Mouse (Mus musculus) bone marrow macrophage, adult 2 months (primary cell): ENCODE measurements around the gene Dact3. TPM values are rescaled to one million over a fixed set of nuclear protein-coding genes. Genes with fewer than 3 reads are reported as not detected.

Source experiments
- H3K27ac ChIP-seq: 2 replicates; pipeline ENCODE4 v1.5.1; 2012; ENCODE audit warnings: low read depth, low read length; ENCODE audit not compliant: insufficient read depth
- H3K4me1 ChIP-seq: 2 replicates; pipeline ENCODE4 v1.6.1; 2012; ENCODE audit warnings: low read length; ENCODE audit not compliant: control insufficient read depth, insufficient read depth
- H3K4me3 ChIP-seq: 2 replicates; pipeline ENCODE4 v1.5.1; 2012; ENCODE audit warnings: mild to moderate bottlenecking, low read length, moderate library complexity; ENCODE audit not compliant: insufficient read depth
- CTCF ChIP-seq: IDR thresholded peaks from 2 replicates; pipeline ENCODE4 v1.5.1; 2012; ENCODE audit warnings: low read depth, mild to moderate bottlenecking, low read length, moderate library complexity
- POLR2A ChIP-seq: IDR thresholded peaks from 2 replicates; pipeline ENCODE4 v1.6.1; 2012; ENCODE audit warnings: mild to moderate bottlenecking, low read depth, low read length, borderline replicate concordance
- polyA plus RNA-seq: library from polyadenylated mRNA; stranded (reverse); fragments of >200 nt; gene quantifications from 2 replicates; pipeline ENCODE4 v1.2.4, GENCODE M21; 2012; ENCODE audit not compliant: missing spikeins, insufficient read depth, insufficient read length

The Dact3 gene
- polyA plus RNA-seq, 1 experiment: 1.3 TPM

DNA sequence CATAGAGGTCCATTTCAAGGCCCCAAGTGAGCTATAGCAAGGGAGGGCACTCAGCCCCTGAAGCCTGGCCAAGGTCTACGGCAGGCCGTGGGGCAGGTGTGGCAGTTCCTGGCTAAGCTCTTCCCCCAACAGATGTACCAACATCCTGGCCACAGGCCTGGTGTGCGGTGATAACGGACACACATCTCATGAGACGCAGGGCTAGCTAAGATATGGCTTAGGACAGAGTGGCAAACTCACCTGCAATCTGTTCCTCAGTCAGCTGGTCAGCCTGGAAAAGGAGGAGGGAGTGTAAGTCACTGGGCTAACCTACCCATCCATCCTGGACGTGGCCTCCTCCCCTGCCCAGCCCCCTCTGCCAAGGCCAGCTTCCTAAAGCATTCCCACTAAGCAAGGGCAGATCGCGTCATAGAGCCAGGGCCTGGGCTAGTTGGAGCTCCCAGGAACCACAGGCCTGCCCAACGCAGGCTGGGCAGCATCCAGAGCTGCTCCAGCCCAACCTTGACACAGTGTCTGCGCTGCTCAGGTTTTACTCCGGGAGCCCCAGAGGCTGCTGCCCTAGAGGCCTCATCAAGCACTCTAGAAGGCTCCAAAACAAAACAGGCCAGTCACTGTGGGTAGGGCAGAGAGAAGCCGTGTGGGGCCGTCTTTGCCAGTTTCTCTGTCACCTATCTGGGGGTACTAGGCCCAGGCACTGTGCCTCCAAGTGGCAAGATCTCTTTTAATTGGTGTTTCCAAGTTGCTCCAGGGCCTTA, 44.5 kb downstream of the Dact3 start:
- H3K4me3 ChIP-seq: no peak overlapping the region
- H3K4me1 ChIP-seq: peaks cover 5% of the 10 kb centered on the region; the same call in 1 of the 2 replicates
- no peak overlapping the region for H3K27ac ChIP-seq
- no peak for TF ChIP-seq CTCF
- no peak for TF ChIP-seq POLR2A

DNA sequence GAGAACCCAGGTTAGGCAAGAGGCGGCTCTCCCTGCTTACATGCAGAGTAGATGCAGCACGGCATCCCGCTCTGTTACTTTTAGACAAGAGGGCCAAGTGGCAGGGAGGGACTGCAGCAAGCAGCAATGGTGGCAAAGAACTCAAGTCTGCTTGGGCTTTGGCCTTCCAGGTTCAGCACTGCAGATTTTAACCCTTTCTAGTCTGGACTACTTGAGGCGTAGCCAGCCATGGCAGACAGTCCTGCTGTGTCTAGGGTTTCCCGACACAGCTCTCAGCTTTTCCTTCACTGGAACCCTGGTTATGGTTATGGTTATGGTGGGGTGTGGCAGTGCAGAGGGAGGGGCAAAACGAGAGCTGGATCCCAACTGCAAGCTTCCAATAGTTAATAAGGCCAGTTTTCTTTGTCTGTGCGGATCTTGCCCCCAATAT, 45.0 kb downstream of the Dact3 start:
- Histone ChIP-seq H3K4me3 (no peak overlapping the region), H3K27ac (no peak overlapping the region), H3K4me1 (peaks cover 7% of the 10 kb centered on the region; the same call in 1 of the 2 replicates)
- TF ChIP-seq POLR2A (no peak), CTCF (no peak)

DNA sequence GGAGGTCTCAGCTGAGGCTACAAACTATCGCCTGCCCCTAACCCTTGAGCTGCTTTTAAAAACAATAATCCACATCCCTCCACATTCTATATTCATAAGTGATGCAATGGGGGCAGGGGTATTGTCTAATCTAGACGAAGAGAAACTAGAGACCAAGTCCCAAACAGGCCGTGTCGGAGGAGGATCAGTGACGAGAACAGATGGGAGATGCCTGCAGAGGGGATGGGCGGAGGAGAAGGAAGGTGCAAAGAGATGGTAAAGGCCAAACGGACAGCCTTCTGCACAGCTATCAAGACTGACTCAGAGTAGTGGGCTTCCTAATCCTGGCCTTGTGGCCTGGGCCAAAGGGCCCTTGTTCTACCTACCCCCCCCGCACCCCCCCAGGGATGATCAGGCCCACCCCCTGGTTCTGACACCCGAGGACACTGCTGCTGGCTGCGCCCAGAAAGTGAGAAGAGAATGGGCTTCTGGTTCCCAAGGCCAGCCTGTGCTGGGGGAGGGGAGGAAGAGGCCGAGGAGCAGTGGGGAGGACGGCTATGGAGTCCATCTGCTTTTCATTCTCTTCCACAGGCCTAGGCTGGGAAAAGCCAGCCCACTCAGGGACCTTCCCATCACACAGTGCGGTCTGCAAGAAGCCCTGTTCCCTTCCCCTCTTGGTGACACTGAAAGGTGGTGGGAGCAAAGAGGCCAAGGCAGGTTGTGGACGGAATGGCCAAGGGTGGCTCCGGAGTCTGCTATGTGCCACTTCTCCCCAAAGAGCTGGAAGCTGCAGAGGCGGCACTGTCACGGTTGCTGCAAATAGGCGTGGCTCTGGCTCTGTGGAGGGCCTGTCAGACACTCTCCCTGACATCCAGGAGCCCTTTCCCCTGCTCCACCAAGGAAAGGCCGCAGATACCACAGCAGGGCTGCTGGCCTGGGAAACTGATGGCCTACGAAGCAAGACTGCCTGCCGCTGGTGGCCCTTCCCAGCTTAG, 46.0 kb downstream of the Dact3 start:
- H3K4me1 ChIP-seq: peaks cover 7% of the 10 kb centered on the region; the same call in 1 of the 2 replicates
- H3K27ac ChIP-seq: no peak overlapping the region
- no peak for TF ChIP-seq CTCF
- no peak for TF ChIP-seq POLR2A
- no peak overlapping the region for H3K4me3 ChIP-seq

DNA sequence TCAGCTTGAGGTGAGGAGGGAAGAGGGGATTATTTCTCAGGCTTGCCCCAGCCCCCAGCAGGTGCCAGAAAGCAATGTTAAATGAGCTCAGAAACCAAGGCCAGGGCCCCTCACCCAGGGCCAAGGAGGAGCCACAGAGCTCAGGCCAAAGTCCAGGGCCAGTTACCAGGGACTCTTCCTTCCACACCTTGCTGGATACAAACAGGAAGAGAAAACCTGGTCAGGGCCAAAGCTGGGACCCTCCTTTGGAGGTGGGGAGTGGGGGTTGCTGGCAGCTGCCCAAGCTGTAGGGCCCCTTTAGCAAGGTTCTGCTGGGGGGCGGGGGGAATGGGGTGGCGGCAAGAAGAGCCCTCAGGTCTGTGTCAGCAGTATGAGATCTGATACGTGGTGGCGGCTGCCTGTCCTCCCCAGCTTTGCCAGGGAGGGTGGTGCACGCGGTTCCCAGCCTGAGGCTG, 46.8 kb downstream of the Dact3 start:
- no peak for TF ChIP-seq CTCF
- TF ChIP-seq POLR2A: no peak
- Histone ChIP-seq H3K4me1 (peaks cover 7% of the 10 kb centered on the region; the same call in 1 of the 2 replicates), H3K4me3 (no peak overlapping the region), H3K27ac (no peak overlapping the region)

DNA sequence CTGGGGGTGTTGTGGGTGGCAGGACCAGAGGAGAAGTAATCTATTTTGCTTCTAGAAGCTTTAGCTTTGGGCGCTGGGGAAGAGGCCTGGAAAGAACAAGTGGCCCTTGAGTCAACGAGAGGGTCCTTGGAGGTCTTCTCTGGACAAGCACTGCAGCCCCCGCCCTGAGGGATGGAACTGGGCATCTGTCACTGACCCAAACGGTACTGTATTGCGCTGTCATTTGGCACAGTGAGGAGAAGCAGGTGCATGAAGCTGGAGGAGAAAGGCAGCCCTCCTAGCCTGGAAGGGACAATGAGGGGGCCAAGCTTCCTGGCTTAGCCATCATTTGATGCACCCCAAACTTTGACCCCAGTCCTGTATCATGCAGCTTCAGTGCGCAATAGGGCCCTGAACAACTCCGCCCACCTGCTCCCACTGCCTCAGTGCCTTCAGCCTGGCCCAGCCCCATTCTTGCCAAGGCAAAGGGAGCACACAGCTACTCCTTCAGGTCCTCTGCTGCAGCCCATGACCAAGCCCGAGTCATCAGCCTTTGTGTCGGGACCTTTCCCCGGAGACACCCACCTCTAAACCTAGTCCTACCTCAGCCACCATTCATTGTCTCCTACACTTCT, 47.4 kb downstream of the Dact3 start:
- Histone ChIP-seq H3K4me1 (peaks cover 7% of the 10 kb centered on the region; the same call in 1 of the 2 replicates), H3K4me3 (peak overlapping the region; percentile 88), H3K27ac (no peak overlapping the region)
- no peak for TF ChIP-seq POLR2A
- TF ChIP-seq CTCF: no peak

DNA sequence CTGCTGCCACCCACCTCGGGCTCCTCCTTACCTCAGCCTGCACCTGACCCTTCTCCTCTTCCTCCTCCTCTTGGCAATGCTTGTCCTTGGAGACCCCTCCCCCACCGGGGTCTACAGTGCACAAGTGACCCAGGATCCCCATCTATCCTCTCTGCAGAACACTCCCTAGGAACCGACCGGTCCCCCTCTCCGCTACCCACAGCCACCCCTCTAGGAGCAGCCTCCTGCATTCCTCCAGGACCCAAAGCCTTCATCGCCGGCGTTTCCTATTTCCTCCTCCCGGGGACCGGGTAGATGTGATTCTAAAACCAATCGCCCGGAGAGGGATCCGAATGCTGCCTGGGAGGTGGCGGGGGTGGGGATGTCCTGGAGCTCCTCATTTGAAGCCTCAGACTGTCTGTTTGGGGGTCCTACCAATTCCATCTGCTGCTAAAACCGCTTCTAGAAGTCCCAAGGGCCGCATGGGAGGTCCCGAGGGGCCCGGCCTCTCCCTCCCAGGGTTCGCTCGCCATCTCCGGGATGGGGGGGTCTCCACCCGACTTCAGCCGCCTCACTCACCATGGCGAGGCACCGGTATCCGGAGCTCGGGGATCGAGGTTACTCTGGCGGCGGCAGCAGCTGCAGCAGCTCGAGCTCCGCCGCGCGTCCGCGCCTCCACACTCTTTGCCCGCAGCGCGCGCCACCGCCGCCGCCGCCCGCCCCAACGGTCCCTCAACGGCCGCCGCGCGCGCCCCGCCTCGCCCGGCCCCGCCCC, 48.3 kb downstream of the Dact3 start:
- Histone ChIP-seq H3K27ac (peak overlapping the region; percentile 96), H3K4me3 (peak overlapping the region; percentile 88), H3K4me1 (peaks cover 7% of the 10 kb centered on the region)
- TF ChIP-seq POLR2A (no peak), CTCF (no peak)

DNA sequence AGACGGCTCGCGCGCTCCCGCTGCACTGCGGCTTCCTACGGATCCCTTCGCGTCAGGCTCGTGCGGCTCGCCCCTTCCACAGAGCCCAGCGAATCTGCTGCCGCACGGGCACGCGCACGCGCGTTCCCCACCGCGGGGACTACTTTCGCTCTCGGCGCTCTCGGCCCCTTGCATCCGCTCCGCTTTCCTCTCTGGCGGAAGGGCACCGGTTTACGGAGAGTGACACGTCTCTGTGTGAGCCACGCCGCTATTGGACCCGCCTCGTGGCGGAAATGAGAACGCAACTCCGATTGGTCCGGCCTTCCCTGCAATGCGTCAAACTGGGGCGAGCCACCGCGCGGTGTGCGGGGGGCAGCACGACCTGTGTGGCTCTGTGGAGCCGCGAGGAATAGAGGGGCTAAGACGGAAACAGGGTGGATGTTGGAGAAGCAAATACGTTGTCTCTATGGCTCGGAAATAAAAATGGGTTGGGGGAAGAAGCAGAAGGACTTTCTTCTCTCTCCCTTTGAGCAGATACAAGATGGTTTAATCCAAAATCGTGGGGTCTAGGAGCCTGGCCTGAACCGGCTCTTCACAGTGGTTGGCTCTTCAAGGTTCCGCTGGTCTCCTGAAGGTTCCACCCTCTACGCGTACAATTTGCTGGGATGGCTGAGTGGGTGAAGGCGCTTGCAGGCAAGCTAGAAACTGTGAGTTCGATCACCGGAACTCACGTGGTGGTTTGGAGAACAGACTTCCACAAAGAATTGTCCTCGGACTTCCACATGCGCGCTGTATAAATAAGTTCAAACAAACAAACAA, 49.1 kb downstream of the Dact3 start, which contains the start of gene Calm3:
Gene Calm3, minus strand, starts transcription at position 78 of the 798 bp plus-strand sequence.
- TF ChIP-seq POLR2A (no peak), CTCF (no peak)
- Histone ChIP-seq H3K4me1 (peaks cover 7% of the 10 kb centered on the region), H3K4me3 (peak within 1 kb of the TSS; percentile 88), H3K27ac (peak within 1 kb of the TSS; percentile 96)

DNA sequence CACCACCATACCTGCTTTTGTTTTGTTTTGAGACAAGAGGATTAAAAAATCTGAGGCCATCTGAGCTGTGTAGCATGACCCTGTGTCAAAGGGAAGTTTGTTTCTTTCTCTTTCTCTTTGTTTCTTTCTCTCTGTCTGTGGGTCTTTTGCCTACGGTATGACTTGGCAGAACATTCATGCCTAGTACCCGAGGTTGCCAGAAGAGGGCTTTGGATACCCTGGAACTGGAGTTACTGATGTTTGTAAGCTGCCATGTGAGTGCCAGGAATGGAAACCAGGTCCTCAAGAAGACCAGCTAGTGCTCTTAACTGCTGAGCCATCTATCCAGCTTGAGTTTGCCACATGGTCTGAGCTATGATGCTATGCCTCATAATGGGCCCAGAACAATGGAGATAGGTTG, 53.2 kb downstream of the Dact3 start:
- Histone ChIP-seq H3K27ac (no peak overlapping the region), H3K4me3 (no peak overlapping the region), H3K4me1 (peaks cover 2% of the 10 kb centered on the region; the same call in 1 of the 2 replicates)
- TF ChIP-seq CTCF: no peak
- no peak for TF ChIP-seq POLR2A

DNA sequence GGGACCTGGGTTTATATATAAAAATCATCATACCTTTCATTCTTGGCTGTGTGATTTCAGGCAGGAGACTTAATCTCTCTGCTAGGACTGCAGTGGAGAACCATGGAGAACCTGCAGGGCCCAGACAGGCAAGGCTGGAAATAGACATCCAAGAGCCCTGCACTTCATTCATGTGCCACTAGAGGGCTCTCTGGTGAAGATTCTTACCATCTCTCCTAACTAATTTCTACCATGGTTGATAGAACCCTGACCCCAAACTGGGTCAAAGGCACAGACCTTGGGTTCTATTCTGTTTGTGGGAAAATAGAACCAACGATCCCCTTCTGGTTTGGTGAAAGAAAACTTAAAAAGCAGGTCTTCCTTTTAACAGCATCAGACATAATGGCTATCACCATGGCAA, 55.7 kb downstream of the Dact3 start:
- no peaks in the 10 kb centered on the region; the same call in 1 of the 2 replicates for H3K4me1 ChIP-seq
- TF ChIP-seq POLR2A: no peak
- TF ChIP-seq CTCF: peak; percentile 41; the same call in 1 of the 2 replicates
- no peak overlapping the region for H3K27ac ChIP-seq
- no peak overlapping the region for H3K4me3 ChIP-seq
